Mouse (Mus musculus) cerebellum, postnatal 14 days (tissue): Measurements from ENCODE around the gene Gm5157.
"Not testable (repeated sequence)": the region's sequence is repeated elsewhere in the genome, so short reads cannot be mapped to it uniquely, and the experiment has no call there.

ENCODE experiments used
- DNase-seq, 2 experiments: peaks; one replicate each; pipeline ENCODE4 v3.0.0; 2021; ENCODE audit warnings: mixed read lengths in 2 of 2

Gm5157 gene

GRCm38 (mm10) chr7:21190323-21190722, at the start of gene Gm5157:
Gene Gm5157 (minus strand): TSS chr7:21190423.
- not testable (repeated sequence) for DNase-seq

- DNase-seq, result not testable (repeated sequence)
These were observed 28.3 kb downstream of the Gm5157 start, which contains the start of gene Vmn1r123 for GRCm38 (mm10) chr7:21161885-21162284. Gene Vmn1r123 (plus strand): TSS chr7:21162185.
